Mouse (Mus musculus): ENCODE results near the gene Fign. TPM values are rescaled to one million over a fixed set of nuclear protein-coding genes. Genes with fewer than 3 reads are reported as not detected.

Fign gene
- polyA plus RNA-seq, 1 experiment from 2014 or later: 3.9 TPM

- H3K9me3 ChIP-seq: no peaks in the 10 kb centered on the region
- H3K9ac ChIP-seq: no peak overlapping the region
- WGBS: 80% methylated on average over 4 of the region's 4 CpGs
- H3K27ac ChIP-seq: no peak overlapping the region
- ATAC-seq (ENCODE audit: insufficient number of reproducible peaks, insufficient read depth, low FRiP score, low TSS enrichment, low read depth): no peak
- H3K4me3 ChIP-seq: no peak overlapping the region
- H3K4me1 ChIP-seq: no peaks in the 10 kb centered on the region
- H3K4me2 ChIP-seq: no peak overlapping the region
- no peaks in the 10 kb centered on the region for H3K27me3 ChIP-seq
- H3K36me3 ChIP-seq: no peaks in the 10 kb centered on the region
Measured at GRCm38 (mm10) chr2:63925721-63926235, 172.1 kb downstream of the Fign start.
